Mouse (Mus musculus) forebrain, embryonic 14.5 days (tissue): Measurements from ENCODE around the gene Gm6993. TPM values are rescaled to one million over a fixed set of nuclear protein-coding genes. Genes with fewer than 3 reads are reported as not detected.

ENCODE experiments used
- ATAC-seq: fragments of 200-750 bp; cut with Nextera tagmentation; 2 replicates; pipeline ENCODE4 v1.8.0; 2017; ENCODE audit warnings: mild to moderate bottlenecking, moderate library complexity
- DNase-seq: peaks from one replicate; pipeline ENCODE4 v3.0.0-alpha.2; 2015; ENCODE audit warnings: low spot score
- H3K27ac ChIP-seq: fragments of 300-500 bp; sonication (generic); 2 replicates; pipeline ENCODE4 v1.5.1; 2014; ENCODE audit warnings: low read depth, mild to moderate bottlenecking, control low read depth, low read length, moderate library complexity
- H3K27me3 ChIP-seq: fragments of 300-500 bp; sonication (generic); replicated peaks from 2 replicates; pipeline ENCODE4 v1.6.1; 2014; ENCODE audit warnings: low read length, control low read depth, mixed read lengths; ENCODE audit not compliant: control insufficient read depth, insufficient read depth
- H3K36me3 ChIP-seq: fragments of 300-500 bp; sonication (generic); 2 replicates; pipeline ENCODE4 v1.6.1; 2014; ENCODE audit warnings: low read length, control low read depth; ENCODE audit not compliant: control insufficient read depth, insufficient read depth
- H3K4me1 ChIP-seq: fragments of 300-500 bp; sonication (generic); 2 replicates; pipeline ENCODE4 v1.6.1; 2014; ENCODE audit warnings: antibody characterized with exemption, low read length, control low read depth; ENCODE audit not compliant: control insufficient read depth, insufficient read depth
- H3K4me2 ChIP-seq: fragments of 300-500 bp; sonication (generic); 2 replicates; pipeline ENCODE4 v1.6.1; 2014; ENCODE audit warnings: mild to moderate bottlenecking, control low read depth, low read length
- H3K4me3 ChIP-seq: fragments of 300-500 bp; sonication (generic); 2 replicates; pipeline ENCODE4 v1.5.1; 2014; ENCODE audit warnings: low read depth, low read length, control low read depth
- H3K9ac ChIP-seq: fragments of 300-500 bp; sonication (generic); 2 replicates; pipeline ENCODE4 v1.6.1; 2014; ENCODE audit warnings: mild to moderate bottlenecking, low read length, control low read depth, moderate library complexity
- H3K9me3 ChIP-seq: fragments of 300-500 bp; sonication (generic); replicated peaks from 2 replicates; pipeline ENCODE4 v1.6.1; 2016; ENCODE audit warnings: low read length, control low read depth, mixed read lengths; ENCODE audit not compliant: control insufficient read depth
- WGBS: fragments of 180-500 bp; shearing (Covaris S2); extraction: QIAGEN DNeasy Blood & Tissue Kit; methylation state at CpG from one replicate; pipeline ENCODE4 v1.1.7; 2014; 5-methylcytosine and 5-hydroxymethylcytosine counted together
- polyA plus RNA-seq: library from polyadenylated mRNA; unstranded; fragments of >200 nt; fragmentation: Nextera tagmentation; extraction: Ambion mirVana; gene quantifications from 2 replicates; pipeline ENCODE4 v1.2.1, GENCODE M21; 2014

The Gm6993 gene
- polyA plus RNA-seq, result not detected in 2 replicates

DNA sequence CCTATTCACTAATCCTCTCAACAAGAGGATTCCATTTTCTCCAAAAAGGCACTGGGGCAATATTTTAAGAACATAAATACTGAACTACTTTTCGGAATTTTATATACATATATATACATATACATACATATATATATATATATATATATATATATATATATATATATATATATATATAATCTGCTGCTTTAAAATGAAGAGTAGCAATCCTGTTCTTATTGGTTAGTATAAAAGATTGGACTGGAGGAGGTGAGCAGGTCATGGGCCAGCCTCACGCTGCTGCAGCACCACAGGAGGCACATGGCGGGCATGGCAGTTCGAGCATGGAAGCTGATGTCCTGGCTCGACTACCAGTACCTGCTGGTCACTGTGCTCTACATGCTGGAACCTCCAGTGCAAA, at the start of gene Gm6993:
Gene Gm6993, plus strand, starts transcription at position 301 of the 400 bp plus-strand sequence.
- no peak for DNase-seq
- H3K4me1 ChIP-seq, result no peaks in the 10 kb centered on the region
- no peak within 1 kb of the TSS for H3K4me2 ChIP-seq
- WGBS, result 92% methylated on average over 5 of the region's 5 CpGs
- H3K36me3 ChIP-seq, result no peaks in the 10 kb centered on the region
- H3K9me3 ChIP-seq, result no peaks in the 10 kb centered on the region
- ATAC-seq, result no peak
- no peak within 1 kb of the TSS for H3K27ac ChIP-seq
- H3K4me3 ChIP-seq, result no peak within 1 kb of the TSS
- H3K9ac ChIP-seq, result no peak within 1 kb of the TSS
- no peaks in the 10 kb centered on the region for H3K27me3 ChIP-seq

DNA sequence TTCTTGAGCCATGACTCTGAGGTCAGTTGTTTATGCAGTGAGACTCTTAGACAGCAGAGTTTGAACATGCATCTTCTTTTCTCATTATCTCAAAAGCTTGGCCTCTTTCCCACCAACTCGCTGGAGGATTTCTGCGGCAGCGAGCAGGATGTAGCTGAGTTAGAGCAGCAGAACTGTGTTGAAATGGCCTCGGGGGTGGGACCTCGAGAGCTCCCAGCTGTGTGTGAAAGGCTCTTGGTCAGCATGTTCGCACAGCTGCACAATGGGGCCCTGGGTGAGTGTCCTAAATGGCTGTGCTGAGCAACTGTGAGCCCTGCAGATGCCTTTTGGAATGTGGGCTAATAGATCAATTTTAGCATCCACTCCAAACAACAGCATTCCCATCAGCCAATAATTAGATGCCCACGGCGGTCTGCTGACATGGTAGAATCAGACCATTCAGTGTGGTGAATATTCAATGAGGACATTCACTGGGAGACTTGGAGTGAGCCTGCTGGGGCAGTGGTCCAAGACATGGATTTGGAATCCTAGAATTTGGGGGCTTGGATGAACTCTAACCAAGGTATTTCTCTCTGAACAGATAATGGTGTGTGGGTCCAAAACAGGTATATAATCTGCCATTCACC, 49.1 kb upstream of the Gm6993 start:
- peak; percentile 28 for DNase-seq
- Histone ChIP-seq H3K4me3 (no peak overlapping the region), H3K27ac (no peak overlapping the region), H3K27me3 (no peaks in the 10 kb centered on the region), H3K9me3 (no peaks in the 10 kb centered on the region), H3K9ac (no peak overlapping the region), H3K4me2 (no peak overlapping the region), H3K36me3 (no peaks in the 10 kb centered on the region), H3K4me1 (peaks cover 5% of the 10 kb centered on the region)
- WGBS, result 7% methylated on average over 8 of the region's 8 CpGs
- 0 out of 2 replicates have a peak, but pooled peaks have one; percentile 32 for ATAC-seq

DNA sequence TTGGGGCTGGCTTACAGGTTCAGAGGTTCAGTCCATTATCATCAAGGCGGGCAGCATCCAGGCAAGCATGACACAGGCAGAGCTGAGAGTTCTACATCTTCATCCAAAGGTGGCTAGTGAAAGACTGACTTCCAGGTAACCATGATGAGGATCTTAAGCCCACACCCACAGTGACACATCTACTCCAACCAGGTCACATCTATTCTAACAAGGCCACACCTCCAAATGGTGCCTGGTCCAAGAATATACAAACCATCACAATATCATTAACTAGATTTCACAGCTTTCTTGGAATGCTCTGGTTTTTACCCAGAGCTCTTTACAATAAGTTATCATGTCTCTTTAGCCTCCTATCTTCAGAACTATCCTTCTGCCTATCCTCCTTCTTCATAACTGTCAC, 38.1 kb upstream of the Gm6993 start:
- H3K4me3 ChIP-seq, result no peak overlapping the region
- no peak overlapping the region for H3K27ac ChIP-seq
- H3K27me3 ChIP-seq, result no peaks in the 10 kb centered on the region
- no peaks in the 10 kb centered on the region for H3K9me3 ChIP-seq
- no peak overlapping the region for H3K9ac ChIP-seq
- no peaks in the 10 kb centered on the region for H3K36me3 ChIP-seq
- 87% methylated on average over 1 of the region's 1 CpGs for WGBS
- DNase-seq, result no peak
- no peak for ATAC-seq
- no peaks in the 10 kb centered on the region for H3K4me1 ChIP-seq
- no peak overlapping the region for H3K4me2 ChIP-seq

DNA sequence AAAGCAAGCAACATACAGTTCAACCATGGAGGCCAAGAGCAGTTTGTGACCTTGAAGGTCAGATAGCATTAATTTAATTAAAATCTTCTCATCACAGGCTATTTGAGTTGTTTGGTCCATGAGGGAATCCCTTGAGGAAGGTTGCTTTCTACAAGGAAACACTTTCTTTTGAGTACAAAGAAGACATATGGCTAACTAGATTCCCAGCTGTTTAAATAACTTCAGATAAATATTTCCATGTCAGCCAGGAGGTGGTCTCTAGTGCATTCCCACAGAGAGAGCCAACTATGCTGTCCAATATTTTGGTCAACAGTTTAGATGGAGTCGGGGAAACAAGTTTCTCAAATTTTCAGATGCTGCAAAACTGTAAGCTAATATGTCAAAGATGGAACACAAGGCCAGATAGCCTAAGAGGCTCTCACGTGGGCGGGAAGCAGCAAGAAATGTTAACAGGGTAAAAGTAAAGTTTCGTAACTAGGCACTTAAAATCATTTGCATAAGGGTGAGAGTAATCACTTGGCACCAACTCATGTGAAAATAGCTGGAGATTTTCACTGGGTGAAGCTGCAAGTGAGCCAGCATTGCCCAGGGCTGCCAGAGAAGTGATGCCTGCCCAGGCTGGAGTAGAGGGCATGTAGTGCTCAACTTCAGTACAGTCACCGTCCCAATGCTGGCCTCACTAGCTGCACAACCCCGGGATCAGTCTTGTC, 36.7 kb upstream of the Gm6993 start:
- Histone ChIP-seq H3K27me3 (no peaks in the 10 kb centered on the region), H3K36me3 (no peaks in the 10 kb centered on the region), H3K4me1 (peaks cover 2% of the 10 kb centered on the region; the same call in 1 of the 2 replicates), H3K9ac (no peak overlapping the region), H3K9me3 (no peaks in the 10 kb centered on the region), H3K27ac (no peak overlapping the region), H3K4me3 (no peak overlapping the region), H3K4me2 (no peak overlapping the region)
- 88% methylated on average over 6 of the region's 6 CpGs for WGBS
- ATAC-seq (no peak), DNase-seq (no peak)

DNA sequence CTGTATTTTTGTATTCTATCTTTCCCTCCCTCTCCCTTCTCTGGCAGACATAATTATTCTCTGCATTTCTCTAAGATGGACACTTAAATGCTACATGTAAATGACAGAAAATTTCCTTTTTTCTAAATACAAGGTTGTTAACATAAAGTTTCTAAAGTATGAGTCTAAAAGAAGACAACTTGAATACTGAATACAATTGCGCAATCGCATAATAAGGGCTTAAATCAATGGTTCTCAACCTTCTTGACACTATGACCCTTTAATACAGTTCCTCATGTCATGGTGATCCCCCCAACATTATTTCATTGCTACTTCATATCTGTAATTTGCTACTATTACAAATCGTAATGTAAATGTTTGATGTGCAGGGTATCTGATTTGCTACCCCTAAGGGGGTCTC, 35.7 kb upstream of the Gm6993 start:
- Histone ChIP-seq H3K27ac (no peak overlapping the region), H3K4me1 (peaks cover 10% of the 10 kb centered on the region; the same call in 1 of the 2 replicates), H3K9ac (no peak overlapping the region), H3K9me3 (no peaks in the 10 kb centered on the region), H3K4me3 (no peak overlapping the region), H3K4me2 (no peak overlapping the region), H3K27me3 (no peaks in the 10 kb centered on the region), H3K36me3 (no peaks in the 10 kb centered on the region)
- WGBS, result 89% methylated on average over 3 of the region's 3 CpGs
- ATAC-seq, result no peak
- no peak for DNase-seq

DNA sequence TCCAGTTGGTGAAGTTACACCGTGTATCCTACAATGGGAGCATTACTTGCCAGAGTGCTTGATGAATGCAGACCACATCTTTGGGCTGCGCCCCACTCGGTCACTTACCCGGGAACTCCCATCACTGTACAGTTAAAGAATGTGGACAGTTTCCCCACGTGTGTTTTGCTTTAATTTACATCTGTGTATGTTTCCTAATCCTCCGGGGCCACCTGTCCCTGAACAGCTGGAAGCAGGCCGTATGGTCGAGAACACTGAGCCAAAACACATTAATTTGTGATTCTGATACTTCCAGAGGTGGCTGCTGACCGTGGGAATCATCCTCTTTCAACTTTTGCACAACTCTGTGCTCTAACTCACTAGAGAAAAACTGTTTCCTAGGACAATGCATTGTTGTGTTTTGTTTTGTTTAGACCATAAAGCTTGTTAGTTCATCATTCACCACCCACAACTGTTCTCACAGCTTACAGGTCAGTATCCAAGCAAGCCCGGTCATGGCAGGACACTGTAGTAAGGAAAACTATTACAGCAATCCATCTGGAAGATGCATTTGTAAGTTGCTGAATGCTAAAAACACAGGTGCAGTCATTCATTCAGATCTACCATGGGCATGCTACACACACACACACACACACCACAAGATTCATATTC, 34.5 kb upstream of the Gm6993 start:
- Histone ChIP-seq H3K9ac (no peak overlapping the region), H3K4me1 (peaks cover 10% of the 10 kb centered on the region; the same call in 1 of the 2 replicates), H3K36me3 (no peaks in the 10 kb centered on the region), H3K27ac (no peak overlapping the region), H3K27me3 (no peaks in the 10 kb centered on the region), H3K4me3 (no peak overlapping the region), H3K9me3 (no peaks in the 10 kb centered on the region), H3K4me2 (no peak overlapping the region)
- WGBS, result 82% methylated on average over 10 of the region's 10 CpGs
- DNase-seq (no peak), ATAC-seq (no peak)

DNA sequence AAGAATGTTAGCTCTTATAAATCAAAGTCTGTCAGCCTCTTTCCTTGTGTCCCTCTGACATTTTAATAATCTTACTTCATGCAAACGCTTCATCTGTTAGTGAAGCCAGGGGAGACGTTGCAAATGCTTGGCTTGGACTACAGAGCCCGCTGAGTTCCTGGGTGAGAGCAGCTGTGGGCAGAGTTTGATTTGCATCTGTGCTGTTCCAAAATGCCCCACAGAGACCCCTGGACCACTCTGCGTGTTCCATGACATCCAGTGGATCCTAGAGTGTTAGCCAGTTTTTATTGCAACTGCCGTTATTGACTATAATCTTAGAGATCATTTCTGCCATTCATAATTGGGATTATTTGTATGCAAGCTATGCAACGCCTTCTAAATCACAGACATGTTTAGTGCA, 31.8 kb upstream of the Gm6993 start:
- ATAC-seq, result no peak
- Histone ChIP-seq H3K4me3 (no peak overlapping the region), H3K9ac (no peak overlapping the region), H3K27me3 (no peaks in the 10 kb centered on the region), H3K36me3 (no peaks in the 10 kb centered on the region), H3K27ac (no peak overlapping the region), H3K9me3 (no peaks in the 10 kb centered on the region), H3K4me1 (peaks cover 10% of the 10 kb centered on the region), H3K4me2 (no peak overlapping the region)
- DNase-seq, result no peak
- WGBS, result 52% methylated on average over 6 of the region's 6 CpGs

DNA sequence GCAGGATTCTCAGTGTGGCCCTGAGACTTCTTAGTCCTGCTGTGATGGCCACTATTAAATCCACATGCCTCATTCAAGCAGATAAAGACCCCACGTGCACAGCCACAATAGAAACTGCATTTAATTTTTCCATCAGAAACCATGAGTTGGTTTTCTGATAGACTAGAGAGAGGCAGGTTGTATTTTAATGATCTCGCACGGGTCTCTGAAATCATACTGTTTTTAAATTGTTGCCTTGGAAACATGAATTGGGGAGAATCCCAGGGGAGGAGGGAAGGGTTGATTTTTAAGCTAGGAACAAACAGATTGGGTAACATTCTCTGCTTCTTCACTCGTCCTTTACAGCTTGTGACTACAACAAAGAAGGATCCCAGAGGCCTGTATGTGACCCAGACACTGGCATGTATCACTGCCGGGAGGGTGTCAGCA, 31.2 kb upstream of the Gm6993 start:
- peak; percentile 34 for DNase-seq
- Histone ChIP-seq H3K4me3 (no peak overlapping the region), H3K4me2 (no peak overlapping the region), H3K27ac (no peak overlapping the region), H3K4me1 (peaks cover 13% of the 10 kb centered on the region), H3K9me3 (no peaks in the 10 kb centered on the region), H3K36me3 (no peaks in the 10 kb centered on the region), H3K9ac (0 out of 2 replicates have a peak overlapping the region, but pooled peaks have one; percentile 13), H3K27me3 (no peaks in the 10 kb centered on the region)
- ATAC-seq, result peak; percentile 38; the same call in 1 of the 2 replicates
- WGBS, result 16% methylated on average over 5 of the region's 5 CpGs
